Mouse (Mus musculus) G1E (cell line): ENCODE measurements around the gene Atp23. TPM values are rescaled to one million over a fixed set of nuclear protein-coding genes. Genes with fewer than 3 reads are reported as not detected.

Source experiments
- ATAC-seq: 2 replicates; pipeline ENCODE4 v1.8.0; 2016; ENCODE audit warnings: mild to moderate bottlenecking; ENCODE audit not compliant: insufficient number of reproducible peaks, poor library complexity, low FRiP score, severe bottlenecking; ENCODE audit errors: extremely low read depth
- DNase-seq: peaks from one replicate; pipeline ENCODE4 v3.0.0; 2012; ENCODE audit warnings: low spot score
- H3K27me3 ChIP-seq: 2 replicates; pipeline ENCODE4 v1.6.1; 2012; ENCODE audit warnings: mild to moderate bottlenecking, low read length, inconsistent platforms; ENCODE audit not compliant: insufficient read depth
- H3K36me3 ChIP-seq: replicated peaks from 2 replicates; pipeline ENCODE3; 2012; ENCODE audit warnings: mild to moderate bottlenecking, inconsistent platforms
- H3K4me1 ChIP-seq: 2 replicates; pipeline ENCODE4 v1.6.1; 2012; ENCODE audit warnings: low read depth, low read length, inconsistent platforms, mixed read lengths; ENCODE audit not compliant: insufficient read depth
- H3K4me3 ChIP-seq: 2 replicates; pipeline ENCODE4 v1.5.1; 2012; ENCODE audit warnings: low read depth, mild to moderate bottlenecking, inconsistent platforms, low read length, moderate library complexity, mixed read lengths
- H3K9me3 ChIP-seq: replicated peaks from 2 replicates; pipeline ENCODE4 v1.6.1; 2012; ENCODE audit warnings: inconsistent platforms
- CTCF ChIP-seq: IDR thresholded peaks from 2 replicates; pipeline ENCODE4 v1.5.1; 2012; ENCODE audit warnings: low read depth, low read length, inconsistent platforms, mixed read lengths
- GATA1 ChIP-seq: IDR thresholded peaks from 2 replicates; pipeline ENCODE4 v1.6.1; 2012; ENCODE audit warnings: borderline replicate concordance, low read length, inconsistent platforms, mixed read lengths
- GATA2 ChIP-seq: IDR thresholded peaks from 2 replicates; pipeline ENCODE4 v1.6.1; 2012; ENCODE audit warnings: low read depth, low read length, inconsistent platforms, borderline replicate concordance
- POLR2AphosphoS5 ChIP-seq: IDR thresholded peaks from 2 replicates; pipeline ENCODE4 v1.6.1; 2012; ENCODE audit warnings: low read depth, low read length, inconsistent platforms; ENCODE audit not compliant: insufficient replicate concordance
- TAL1 ChIP-seq: conservative IDR thresholded peaks from 2 replicates; pipeline ENCODE4 v1.6.1; 2012; ENCODE audit warnings: low read depth, low read length, inconsistent platforms, mixed read lengths
- polyA plus RNA-seq: library from polyadenylated mRNA; stranded (reverse); fragments of >175 nt; gene quantifications from 2 replicates; pipeline ENCODE4 v1.2.3, GENCODE M21; 2012
- total RNA-seq, 2 experiments: library from RNA; stranded (forward) in 1 of 2; stranded (reverse) in 1 of 2; fragments of 200-1000 nt in 1 of 2; fragments of >200 nt in 1 of 2; fragmentation: Nextera tagmentation in 1 of 2; gene quantifications; 2 replicates each; pipeline ENCODE4 v1.2.3; 2014 to 2017

The Atp23 gene
- total and polyA plus RNA-seq, 3 experiments, result 6.8 to 15.1 (median 9.9) TPM

- no peaks in the 10 kb centered on the region for H3K27me3 ChIP-seq
- no peaks in the 10 kb centered on the region for H3K36me3 ChIP-seq
- TF ChIP-seq GATA1, result no peak
- TF ChIP-seq POLR2AphosphoS5, result no peak
- TF ChIP-seq GATA2, result no peak
- TF ChIP-seq CTCF, result peak; percentile 45
- no peak overlapping the region for H3K4me3 ChIP-seq
- ATAC-seq (peak; percentile 40; the same call in 1 of the 2 replicates), DNase-seq (no peak)
- no peaks in the 10 kb centered on the region for H3K9me3 ChIP-seq
- H3K4me1 ChIP-seq, result no peaks in the 10 kb centered on the region
Observed at GRCm38 (mm10) chr10:126869372-126870318, 31.5 kb downstream of the Atp23 start.

GRCm38 (mm10) chr10:126865284-126865683, 35.9 kb downstream of the Atp23 start:
- H3K36me3 ChIP-seq, result no peaks in the 10 kb centered on the region
- ATAC-seq, result no peak
- H3K4me3 ChIP-seq, result no peak overlapping the region
- H3K4me1 ChIP-seq, result no peaks in the 10 kb centered on the region
- H3K27me3 ChIP-seq, result no peaks in the 10 kb centered on the region
- DNase-seq, result no peak
- TF ChIP-seq GATA1 (no peak), POLR2AphosphoS5 (no peak), GATA2 (no peak), CTCF (no peak), TAL1 (no peak)
- no peaks in the 10 kb centered on the region for H3K9me3 ChIP-seq

GRCm38 (mm10) chr10:126862193-126862592, 39.0 kb downstream of the Atp23 start:
- ATAC-seq, result no peak
- H3K9me3 ChIP-seq, result 0 out of 2 replicates have a peak, but pooled peaks cover 2% of the 10 kb centered on the region
- H3K4me3 ChIP-seq, result no peak overlapping the region
- DNase-seq, result no peak
- no peaks in the 10 kb centered on the region for H3K4me1 ChIP-seq
- H3K27me3 ChIP-seq, result no peaks in the 10 kb centered on the region
- no peak for TF ChIP-seq GATA1
- no peak for TF ChIP-seq CTCF
- no peak for TF ChIP-seq POLR2AphosphoS5
- no peak for TF ChIP-seq GATA2
- TF ChIP-seq TAL1, result no peak
- no peaks in the 10 kb centered on the region for H3K36me3 ChIP-seq

GRCm38 (mm10) chr10:126853286-126853685, 47.9 kb downstream of the Atp23 start:
- ATAC-seq (no peak; the same call in 1 of the 2 replicates), DNase-seq (no peak)
- no peak overlapping the region for H3K4me3 ChIP-seq
- H3K27me3 ChIP-seq, result no peaks in the 10 kb centered on the region
- H3K9me3 ChIP-seq, result peaks cover 3% of the 10 kb centered on the region; the same call in 1 of the 2 replicates
- TF ChIP-seq GATA1 (no peak), CTCF (no peak), GATA2 (no peak), TAL1 (no peak), POLR2AphosphoS5 (no peak)
- no peaks in the 10 kb centered on the region for H3K4me1 ChIP-seq
- no peaks in the 10 kb centered on the region for H3K36me3 ChIP-seq

GRCm38 (mm10) chr10:126845309-126845911, 55.7 kb downstream of the Atp23 start:
- no peaks in the 10 kb centered on the region for H3K27me3 ChIP-seq
- H3K36me3 ChIP-seq, result no peaks in the 10 kb centered on the region
- no peaks in the 10 kb centered on the region for H3K4me1 ChIP-seq
- DNase-seq (no peak), ATAC-seq (no peak)
- peaks cover 4% of the 10 kb centered on the region; the same call in 1 of the 2 replicates for H3K9me3 ChIP-seq
- TF ChIP-seq GATA2 (no peak), POLR2AphosphoS5 (no peak), GATA1 (no peak), TAL1 (no peak), CTCF (no peak)
- no peak overlapping the region for H3K4me3 ChIP-seq

- no peaks in the 10 kb centered on the region for H3K36me3 ChIP-seq
- H3K9me3 ChIP-seq, result peaks cover 7% of the 10 kb centered on the region; the same call in 1 of the 2 replicates
- no peaks in the 10 kb centered on the region for H3K27me3 ChIP-seq
- ATAC-seq (no peak), DNase-seq (no peak)
- no peak overlapping the region for H3K4me3 ChIP-seq
- H3K4me1 ChIP-seq, result no peaks in the 10 kb centered on the region
- TF ChIP-seq GATA1, result no peak
- no peak for TF ChIP-seq TAL1
- TF ChIP-seq CTCF, result no peak
- TF ChIP-seq POLR2AphosphoS5, result no peak
- TF ChIP-seq GATA2, result no peak
Observed at GRCm38 (mm10) chr10:126844689-126845088, 56.5 kb downstream of the Atp23 start.
